9 mouse cellular contexts compared by ENCODE assay signal in genomic region chr5:150157682-150158081, GRCm38 (mm10). TPM values are rescaled to one million over a fixed set of nuclear protein-coding genes. Genes with fewer than 3 reads are reported as not detected.
DNase-seq lines count a peak whose midpoint lies in the region; ATAC-seq and TF ChIP-seq lines count a peak whose summit lies in the region.
"Had no signal": no experiment of that assay in that cellular context is flagged by ENCODE, and none has a peak within 500 bp of the region (broad histone marks: within the 10 kb centered on the region; RNA-seq: fewer than 3 reads in every experiment).

No protein-coding gene starts in this region.

- peak; percentile 70 for DNase-seq in hindbrain, postnatal 0 days (ENCODE audit: low spot score)
- peak; percentile 52 for DNase-seq in CD4-positive helper T cell, adult 2 months (ENCODE audit: low read depth, low spot score)
- DNase-seq in ES-E14 (ENCODE audit: low read depth, low spot score) = peak; percentile 62
- DNase-seq in lung, postnatal 36 days = peak; percentile 52
- peak; percentile 49 for DNase-seq in thymus, adult 2 months

- no peak overlapping the region for H3K4me2 ChIP-seq in hindbrain, postnatal 0 days (ENCODE audit: low read depth, low read length)
- H3K4me2 ChIP-seq in hindbrain, embryonic 16.5 days (ENCODE audit: low read length) = no peak overlapping the region
- H3K4me2 ChIP-seq: midbrain, embryonic 12.5 days had no signal

- H3K36me3 ChIP-seq in hindbrain, postnatal 0 days (ENCODE audit: insufficient read depth, low read length) = no peaks in the 10 kb centered on the region
- H3K36me3 ChIP-seq in hindbrain, embryonic 16.5 days (ENCODE audit: control insufficient read depth, insufficient read depth, low read length) = no peaks in the 10 kb centered on the region
- no peaks in the 10 kb centered on the region for H3K36me3 ChIP-seq in ES-E14 (ENCODE audit: control insufficient read depth, insufficient read depth, low read length, poor library complexity, severe bottlenecking)
- H3K36me3 ChIP-seq in thymus, adult 2 months (ENCODE audit: control insufficient read depth, insufficient read depth, low read length) = no peaks in the 10 kb centered on the region
- H3K36me3 ChIP-seq: midbrain, embryonic 12.5 days had no signal

- ATAC-seq in hindbrain, postnatal 0 days = peak; percentile 47; the same call in 1 of the 2 replicates
- no peak for ATAC-seq in hindbrain, embryonic 16.5 days
- 0 out of 2 replicates have a peak, but pooled peaks have one; percentile 26 for ATAC-seq in erythroid progenitor cell, adult 5-6 weeks (replicated peaks; ENCODE audit: low FRiP score, poor library complexity, severe bottlenecking)

- no peak overlapping the region for H3K4me3 ChIP-seq in hindbrain, postnatal 0 days (ENCODE audit: low read length)
- no peak overlapping the region for H3K4me3 ChIP-seq in hindbrain, embryonic 16.5 days (ENCODE audit: low read length)
- H3K4me3 ChIP-seq in ES-E14 (ENCODE audit: insufficient read depth in 1 of 2, low read depth in 1 of 2, low read length in 2 of 2, poor library complexity in 1 of 2, severe bottlenecking in 1 of 2) = no peak overlapping the region
- H3K4me3 ChIP-seq in thymus, adult 2 months (ENCODE audit: control insufficient read depth, insufficient read depth, low read length) = no peak overlapping the region
- H3K4me3 ChIP-seq: erythroblast, embryonic 14.5 days; midbrain, embryonic 12.5 days had no signal

- H3K4me1 ChIP-seq in hindbrain, postnatal 0 days (ENCODE audit: insufficient read depth, low read length) = no peaks in the 10 kb centered on the region
- no peaks in the 10 kb centered on the region for H3K4me1 ChIP-seq in hindbrain, embryonic 16.5 days (ENCODE audit: control insufficient read depth, insufficient read depth, low read depth, low read length)
- H3K4me1 ChIP-seq in ES-E14 (ENCODE audit: control insufficient read depth in 2 of 2, insufficient read depth in 2 of 2, low read length in 2 of 2, poor library complexity in 1 of 2) = peaks cover 0 to 5% of the 10 kb centered on the region in 2 experiments; a peak in 2 of 4 replicates
- H3K4me1 ChIP-seq in thymus, adult 2 months (replicated peaks; ENCODE audit: control insufficient read depth, insufficient read depth, low read length) = no peaks in the 10 kb centered on the region
- H3K4me1 ChIP-seq: midbrain, embryonic 12.5 days had no signal

- no peak overlapping the region for H3K9ac ChIP-seq in hindbrain, postnatal 0 days (replicated peaks; ENCODE audit: low read length)
- no peak overlapping the region for H3K9ac ChIP-seq in hindbrain, embryonic 16.5 days (ENCODE audit: low read depth, low read length)
- no peak overlapping the region for H3K9ac ChIP-seq in ES-E14 (ENCODE audit: insufficient read depth, low read depth, low read length, poor library complexity, severe bottlenecking)
- H3K9ac ChIP-seq: midbrain, embryonic 12.5 days had no signal

- peak; percentile 73 for TF ChIP-seq CTCF in hindbrain, postnatal 0 days (IDR thresholded peaks at IDR 0.05; ENCODE audit: low read depth)
- TF ChIP-seq CTCF in thymus, adult 2 months (IDR thresholded peaks at IDR 0.05; ENCODE audit: borderline replicate concordance, control insufficient read depth, extremely low read depth, insufficient read depth, low read length, poor library complexity) = peak; percentile 74; the same call in 1 of the 2 replicates

- in situ Hi-C loops in ES-E14 (cut with MboI; ENCODE audit: low sequenced_read_pairs in 2 of 2, unreplicated experiment in 2 of 2) = no loop called here

- no peaks in the 10 kb centered on the region for H3K9me3 ChIP-seq in hindbrain, postnatal 0 days (ENCODE audit: low read length)
- no peaks in the 10 kb centered on the region for H3K9me3 ChIP-seq in hindbrain, embryonic 16.5 days (ENCODE audit: control insufficient read depth, low read length)
- H3K9me3 ChIP-seq in ES-E14 (ENCODE audit: control insufficient read depth, insufficient read depth, low read depth, low read length) = no peaks in the 10 kb centered on the region
- H3K9me3 ChIP-seq: midbrain, embryonic 12.5 days had no signal

- WGBS in hindbrain, postnatal 0 days = 44% methylated on average over 6 of the region's 6 CpGs
- WGBS in hindbrain, embryonic 16.5 days = 49% methylated on average over 6 of the region's 6 CpGs
- 42% methylated on average over 6 of the region's 6 CpGs for WGBS in thymus, adult 2 months

- H3K27me3 ChIP-seq in hindbrain, postnatal 0 days (ENCODE audit: insufficient read depth, low read length) = no peaks in the 10 kb centered on the region
- H3K27me3 ChIP-seq in hindbrain, embryonic 16.5 days (replicated peaks; ENCODE audit: control insufficient read depth, insufficient read depth, low read length) = no peaks in the 10 kb centered on the region
- H3K27me3 ChIP-seq in thymus, adult 2 months (ENCODE audit: control insufficient read depth, insufficient read depth, low read length) = no peaks in the 10 kb centered on the region
- H3K27me3 ChIP-seq: midbrain, embryonic 12.5 days had no signal

- no peak for TF ChIP-seq POLR2A in thymus, adult 2 months (IDR thresholded peaks at IDR 0.05; ENCODE audit: control insufficient read depth, extremely low read depth, insufficient read depth, low read length, poor library complexity)

- H3K27ac ChIP-seq in hindbrain, postnatal 0 days = no peak overlapping the region
- no peak overlapping the region for H3K27ac ChIP-seq in hindbrain, embryonic 16.5 days (ENCODE audit: low read depth, low read length)
- H3K27ac ChIP-seq in ES-E14 (ENCODE audit: insufficient read depth, low read depth, low read length, poor library complexity, severe bottlenecking) = no peak overlapping the region
- H3K27ac ChIP-seq in thymus, adult 2 months (ENCODE audit: control insufficient read depth, insufficient read depth, low read length) = no peak overlapping the region
- H3K27ac ChIP-seq: midbrain, embryonic 12.5 days had no signal

TF ChIP-seq in ES-E14, 5 proteins besides CTCF, POLR2A, EP300 and RAD21:
- no peak for TF ChIP-seq HCFC1 (IDR thresholded peaks at IDR 0.05; ENCODE audit: borderline replicate concordance, insufficient read depth, low read length)
- TF ChIP-seq CHD2 (IDR thresholded peaks at IDR 0.05; ENCODE audit: low read depth, low read length) = no peak
- no peak for TF ChIP-seq MAFK (IDR thresholded peaks at IDR 0.05; ENCODE audit: insufficient read depth, low read depth, low read length)
- TF ChIP-seq ZNF384 (IDR thresholded peaks at IDR 0.05; ENCODE audit: low read depth, low read length) = no peak
- TF ChIP-seq ZC3H11A (IDR thresholded peaks at IDR 0.05; ENCODE audit: borderline replicate concordance, low read depth, low read length) = peak; percentile 74

RNA-seq across cellular contexts. Expression of gene Fry, which starts 39.2 kb away (rescaled TPM):
- 122 and 126 TPM in 2 replicates for total RNA-seq in hindbrain, postnatal 0 days (2014; rRNA removed)
- 47.7 and 48.9 TPM in 2 replicates for polyA plus RNA-seq in hindbrain, postnatal 0 days (2015; fragmentation: Nextera tagmentation; extraction: Ambion mirVana)
- 43.4 and 50.7 TPM in 2 replicates for polyA plus RNA-seq in hindbrain, embryonic 16.5 days (2015; fragmentation: Nextera tagmentation; extraction: Ambion mirVana)
- 8.4 and 18.6 TPM in 2 replicates for total RNA-seq in ES-E14 (2012; rRNA removed)
- 13.8 and 24.1 TPM in 2 replicates for total RNA-seq in erythroid progenitor cell, adult 5-6 weeks (2015; ENCODE audit: low replicate concordance)
- total RNA-seq in erythroid progenitor cell, adult 5-6 weeks (2017; ENCODE audit: low replicate concordance) = 14.8 and 28.3 TPM in 2 replicates
- polyA plus RNA-seq in thymus, adult 2 months (2012; rRNA removed) = 9.3 and 9.8 TPM in 2 replicates
